Comparison of ENCODE assay signal across 14 mouse cellular contexts in genomic region chr12:116907424-116907823, GRCm38 (mm10).
A peak's percentile ranks its signal among the peaks of the same experiment; 100 is the strongest.
DNase-seq lines count a peak whose midpoint lies in the region; ATAC-seq and TF ChIP-seq lines count a peak whose summit lies in the region.
"Had no signal": no experiment of that assay in that cellular context is flagged by ENCODE, and none has a peak within 500 bp of the region (broad histone marks: within the 10 kb centered on the region; RNA-seq: fewer than 3 reads in every experiment).

No protein-coding gene starts in this region.

- no peak overlapping the region for H3K4me3 ChIP-seq in layer of hippocampus, adult 2 months
- no peak overlapping the region for H3K4me3 ChIP-seq in hindbrain, embryonic 11.5 days (ENCODE audit: low read depth, low read length)
- no peak overlapping the region for H3K4me3 ChIP-seq in midbrain, embryonic 15.5 days
- H3K4me3 ChIP-seq: liver, embryonic 13.5 days had no signal

- 20% methylated on average over 1 of the region's 1 CpGs for WGBS in hindbrain, embryonic 11.5 days
- WGBS in midbrain, embryonic 15.5 days = 18% methylated on average over 1 of the region's 1 CpGs

- H3K9ac ChIP-seq in hindbrain, embryonic 11.5 days (ENCODE audit: low read depth, low read length) = no peak overlapping the region
- H3K9ac ChIP-seq in midbrain, embryonic 15.5 days = no peak overlapping the region
- H3K9ac ChIP-seq: liver, embryonic 13.5 days had no signal

- no peaks in the 10 kb centered on the region for H3K27me3 ChIP-seq in hindbrain, embryonic 11.5 days (ENCODE audit: control insufficient read depth, insufficient read depth, low read length)
- no peaks in the 10 kb centered on the region for H3K27me3 ChIP-seq in midbrain, embryonic 15.5 days (replicated peaks)
- H3K27me3 ChIP-seq: liver, embryonic 13.5 days had no signal

- peak in 1 of 2 experiments; percentile 46 for DNase-seq in layer of hippocampus, adult 2 months (ENCODE audit: low spot score in 2 of 2)
- DNase-seq in layer of hippocampus, adult 8-10 months (ENCODE audit: low spot score in 2 of 2) = no peak
- DNase-seq in brain, embryonic 18.5 days (ENCODE audit: low read depth, low spot score) = peak; percentile 74
- peak; percentile 31 for DNase-seq in hindbrain, embryonic 11.5 days (ENCODE audit: low spot score)
- DNase-seq in heart, postnatal 10 days = no peak
- DNase-seq in thymus, postnatal 0 days (ENCODE audit: low spot score) = no peak
- DNase-seq: adrenal gland, adult 2 months; kidney, adult 2 months; layer of hippocampus, postnatal 36 days; liver, embryonic 13.5 days; lung, postnatal 4 days; thymus, postnatal 36 days had no signal

- no peaks in the 10 kb centered on the region for H3K36me3 ChIP-seq in hindbrain, embryonic 11.5 days (ENCODE audit: control insufficient read depth, insufficient read depth, low read length)
- no peaks in the 10 kb centered on the region for H3K36me3 ChIP-seq in midbrain, embryonic 15.5 days (replicated peaks)
- H3K36me3 ChIP-seq: liver, embryonic 13.5 days had no signal

- H3K27ac ChIP-seq in layer of hippocampus, adult 2 months = peak overlapping the region; percentile 74
- H3K27ac ChIP-seq in hindbrain, embryonic 11.5 days (ENCODE audit: low read depth, low read length) = peak overlapping the region; percentile 42; the same call in 1 of the 2 replicates
- peak overlapping the region; percentile 84 for H3K27ac ChIP-seq in midbrain, embryonic 15.5 days
- H3K27ac ChIP-seq: liver, embryonic 13.5 days had no signal

- intact Hi-C loops in heart, postnatal 10 days (cut with DNase I) = no loop called here

- no peaks in the 10 kb centered on the region for H3K9me3 ChIP-seq in hindbrain, embryonic 11.5 days (ENCODE audit: control insufficient read depth, low read length)
- H3K9me3 ChIP-seq in midbrain, embryonic 15.5 days = no peaks in the 10 kb centered on the region
- H3K9me3 ChIP-seq: liver, embryonic 13.5 days had no signal

- peak; percentile 61 for ATAC-seq in hindbrain, embryonic 11.5 days (ENCODE audit: low FRiP score)
- ATAC-seq in midbrain, embryonic 15.5 days (replicated peaks) = peak; percentile 74
- ATAC-seq in monocyte, adult 5-6 weeks (replicated peaks; ENCODE audit: insufficient number of reproducible peaks, low FRiP score, low TSS enrichment, poor library complexity, severe bottlenecking) = no peak

- H3K4me2 ChIP-seq in hindbrain, embryonic 11.5 days (replicated peaks; ENCODE audit: low read depth, low read length) = no peak overlapping the region
- no peak overlapping the region for H3K4me2 ChIP-seq in midbrain, embryonic 15.5 days
- H3K4me2 ChIP-seq: liver, embryonic 13.5 days had no signal

- H3K4me1 ChIP-seq in hindbrain, embryonic 11.5 days (replicated peaks; ENCODE audit: control insufficient read depth, insufficient read depth, low read length) = peaks cover 6% of the 10 kb centered on the region; the same call in 1 of the 2 replicates
- peaks cover 27% of the 10 kb centered on the region for H3K4me1 ChIP-seq in midbrain, embryonic 15.5 days
- H3K4me1 ChIP-seq: liver, embryonic 13.5 days had no signal

- TF ChIP-seq CTCF in layer of hippocampus, adult 2 months (conservative IDR thresholded peaks at IDR 0.05) = no peak

Comparison
In these comparisons a context has a peak if more than half of its experiments do, and no peak if none do; other contexts are left out.
1. DNase-seq: peak in brain, embryonic 18.5 days (single experiment) and hindbrain, embryonic 11.5 days (single experiment); none in layer of hippocampus, adult 8-10 months (0 of 2), heart, postnatal 10 days (0 of 2) and thymus, postnatal 0 days (single experiment).
2. Peak in every context shown above with its lines, with median percentiles within 50 percentile points of each other: H3K27ac ChIP-seq.